Mouse (Mus musculus) lung, embryonic 14.5 days (tissue): Measurements from ENCODE around the gene Gm36245. TPM values are rescaled to one million over a fixed set of nuclear protein-coding genes. Genes with fewer than 3 reads are reported as not detected.
"Not testable (repeated sequence)": the region's sequence is repeated elsewhere in the genome, so short reads cannot be mapped to it uniquely, and the experiment has no call there.

Experiments
- ATAC-seq: fragments of 200-750 bp; cut with Nextera tagmentation; 2 replicates; pipeline ENCODE4 v1.8.0; 2017; ENCODE audit warnings: mild to moderate bottlenecking, moderate TSS enrichment, moderate library complexity; ENCODE audit not compliant: insufficient read depth
- DNase-seq: peaks from one replicate; pipeline ENCODE4 v3.0.0-alpha.2; 2015
- H3K27ac ChIP-seq: fragments of 300-500 bp; sonication (generic); 2 replicates; pipeline ENCODE4 v1.5.1; 2014; ENCODE audit warnings: low read depth, mild to moderate bottlenecking, moderate library complexity
- H3K27me3 ChIP-seq: fragments of 300-500 bp; sonication (generic); 2 replicates; pipeline ENCODE4 v1.6.1; 2014; ENCODE audit warnings: low read length, control low read depth; ENCODE audit not compliant: insufficient read depth
- H3K36me3 ChIP-seq: fragments of 300-500 bp; sonication (generic); 2 replicates; pipeline ENCODE4 v1.6.1; 2014; ENCODE audit warnings: control low read depth; ENCODE audit not compliant: insufficient read depth
- H3K4me1 ChIP-seq: fragments of 300-500 bp; sonication (generic); 2 replicates; pipeline ENCODE4 v1.6.1; 2014; ENCODE audit warnings: antibody characterized with exemption, control low read depth; ENCODE audit not compliant: insufficient read depth
- H3K4me2 ChIP-seq: fragments of 300-500 bp; sonication (generic); 2 replicates; pipeline ENCODE4 v1.6.1; 2014; ENCODE audit warnings: mild to moderate bottlenecking
- H3K4me3 ChIP-seq: fragments of 300-500 bp; sonication (generic); 2 replicates; pipeline ENCODE4 v1.5.1; 2014; ENCODE audit warnings: low read depth, low read length
- H3K9ac ChIP-seq: fragments of 300-500 bp; sonication (generic); 2 replicates; pipeline ENCODE4 v1.6.1; 2014
- H3K9me3 ChIP-seq: fragments of 300-500 bp; sonication (generic); 2 replicates; pipeline ENCODE4 v1.6.1; 2016; ENCODE audit warnings: low read depth, low read length, control low read depth
- CTCF ChIP-seq: IDR thresholded peaks from 2 replicates; pipeline ENCODE4 v1.5.1; 2016; ENCODE audit warnings: antibody characterized with exemption, low read depth
- WGBS: fragments of 180-500 bp; shearing (Covaris S2); extraction: QIAGEN DNeasy Blood & Tissue Kit; methylation state at CpG from one replicate; pipeline ENCODE4 v1.1.7; 2014; 5-methylcytosine and 5-hydroxymethylcytosine counted together
- polyA plus RNA-seq: library from polyadenylated mRNA; unstranded; fragments of >200 nt; fragmentation: Nextera tagmentation; extraction: Ambion mirVana; gene quantifications from 2 replicates; pipeline ENCODE4 v1.2.1, GENCODE M21; 2014

Gene Gm36245
- polyA plus RNA-seq, 1 experiment from 2014 or later, result not detected

GRCm38 (mm10) chr15:77590881-77591280, 8.2 kb upstream of the Gm36245 start:
- TF ChIP-seq CTCF, result no peak
- no peaks in the 10 kb centered on the region for H3K36me3 ChIP-seq
- no peak overlapping the region for H3K4me3 ChIP-seq
- no peak overlapping the region for H3K4me2 ChIP-seq
- H3K9me3 ChIP-seq, result no peaks in the 10 kb centered on the region
- H3K9ac ChIP-seq, result no peak overlapping the region
- no peaks in the 10 kb centered on the region for H3K27me3 ChIP-seq
- no peak overlapping the region for H3K27ac ChIP-seq
- H3K4me1 ChIP-seq, result no peaks in the 10 kb centered on the region
- WGBS, result 53% methylated on average over 2 of the region's 2 CpGs
- ATAC-seq, result no peak
- DNase-seq, result peak; percentile 2

- ATAC-seq, result no peak
- WGBS, result 22% methylated on average over 1 of the region's 1 CpGs
- H3K9me3 ChIP-seq, result no peaks in the 10 kb centered on the region
- DNase-seq, result peak; percentile 5
- H3K4me1 ChIP-seq, result no peaks in the 10 kb centered on the region
- H3K27ac ChIP-seq, result no peak overlapping the region
- no peak for TF ChIP-seq CTCF
- H3K4me3 ChIP-seq, result no peak overlapping the region
- no peaks in the 10 kb centered on the region for H3K36me3 ChIP-seq
- no peaks in the 10 kb centered on the region for H3K27me3 ChIP-seq
- H3K4me2 ChIP-seq, result no peak overlapping the region
- no peak overlapping the region for H3K9ac ChIP-seq
Measured at GRCm38 (mm10) chr15:77593557-77593956, 5.5 kb upstream of the Gm36245 start.

- Histone ChIP-seq H3K4me2 (no peak within 1 kb of the TSS), H3K27ac (no peak within 1 kb of the TSS), H3K9ac (no peak within 1 kb of the TSS), H3K9me3 (no peaks in the 10 kb centered on the region), H3K4me3 (no peak within 1 kb of the TSS), H3K36me3 (no peaks in the 10 kb centered on the region), H3K4me1 (no peaks in the 10 kb centered on the region), H3K27me3 (no peaks in the 10 kb centered on the region)
- ATAC-seq (no peak), DNase-seq (no peak)
- TF ChIP-seq CTCF, result no peak
- 45% methylated on average over 5 of the region's 5 CpGs for WGBS
Measured at GRCm38 (mm10) chr15:77595961-77596360, 3.1 kb upstream of the Gm36245 start, which contains the start of gene Apol10b. Gene Apol10b (minus strand): TSS chr15:77596125.

GRCm38 (mm10) chr15:77598429-77598828, 629 bp upstream of the Gm36245 start:
- Histone ChIP-seq H3K27ac (no peak overlapping the region), H3K4me2 (no peak overlapping the region), H3K4me1 (no peaks in the 10 kb centered on the region), H3K27me3 (no peaks in the 10 kb centered on the region), H3K9me3 (no peaks in the 10 kb centered on the region), H3K9ac (no peak overlapping the region), H3K4me3 (no peak overlapping the region), H3K36me3 (no peaks in the 10 kb centered on the region)
- WGBS, result 51% methylated on average over 3 of the region's 3 CpGs
- no peak for ATAC-seq
- DNase-seq, result peak; percentile 16
- TF ChIP-seq CTCF, result no peak

GRCm38 (mm10) chr15:77606069-77606468, 7.0 kb downstream of the Gm36245 start:
- DNase-seq, result no peak
- ATAC-seq, result no peak

GRCm38 (mm10) chr15:77624710-77625109, 25.7 kb downstream of the Gm36245 start:
- H3K4me3 ChIP-seq, result no peak overlapping the region
- TF ChIP-seq CTCF, result no peak
- WGBS, result 81% methylated on average over 1 of the region's 1 CpGs
- no peak overlapping the region for H3K4me2 ChIP-seq
- DNase-seq (no peak), ATAC-seq (no peak)
- H3K9me3 ChIP-seq, result no peaks in the 10 kb centered on the region
- H3K27me3 ChIP-seq, result no peaks in the 10 kb centered on the region
- H3K27ac ChIP-seq, result no peak overlapping the region
- H3K9ac ChIP-seq, result no peak overlapping the region
- H3K4me1 ChIP-seq, result no peaks in the 10 kb centered on the region
- no peaks in the 10 kb centered on the region for H3K36me3 ChIP-seq

More at GRCm38 (mm10) chr15:77606069-77606468, 7.0 kb downstream of the Gm36245 start:
- H3K4me3 ChIP-seq, result no peak overlapping the region
- no peaks in the 10 kb centered on the region for H3K36me3 ChIP-seq
- no peaks in the 10 kb centered on the region for H3K9me3 ChIP-seq
- 90% methylated on average over 3 of the region's 3 CpGs for WGBS
- H3K27ac ChIP-seq, result no peak overlapping the region
- no peak for TF ChIP-seq CTCF
- H3K9ac ChIP-seq, result no peak overlapping the region
- H3K4me1 ChIP-seq, result no peaks in the 10 kb centered on the region
- no peaks in the 10 kb centered on the region for H3K27me3 ChIP-seq
- H3K4me2 ChIP-seq, result no peak overlapping the region

GRCm38 (mm10) chr15:77626471-77626870, 27.4 kb downstream of the Gm36245 start:
- H3K4me1 ChIP-seq, H3K27ac ChIP-seq, H3K4me3 ChIP-seq, H3K36me3 ChIP-seq, DNase-seq, H3K4me2 ChIP-seq, H3K9ac ChIP-seq, H3K9me3 ChIP-seq, H3K27me3 ChIP-seq, ATAC-seq: not testable (repeated sequence)
- 71% methylated on average over 4 of the region's 4 CpGs for WGBS

- not testable (repeated sequence) for H3K27ac ChIP-seq, H3K4me2 ChIP-seq, H3K9ac ChIP-seq, H3K4me3 ChIP-seq, ATAC-seq, H3K4me1 ChIP-seq, H3K27me3 ChIP-seq, H3K36me3 ChIP-seq, H3K9me3 ChIP-seq
- peak; percentile 27 for TF ChIP-seq CTCF
- WGBS, result 48% methylated on average over 9 of the region's 9 CpGs
- peak; percentile 21 for DNase-seq
Measured at GRCm38 (mm10) chr15:77628647-77629046, 29.6 kb downstream of the Gm36245 start.

GRCm38 (mm10) chr15:77629822-77630221, 30.8 kb downstream of the Gm36245 start:
- not testable (repeated sequence) for H3K4me3 ChIP-seq, ATAC-seq, H3K9ac ChIP-seq, H3K27ac ChIP-seq, H3K9me3 ChIP-seq, H3K4me1 ChIP-seq, DNase-seq, H3K4me2 ChIP-seq, H3K27me3 ChIP-seq, H3K36me3 ChIP-seq
- 71% methylated on average over 3 of the region's 3 CpGs for WGBS

- H3K9me3 ChIP-seq, DNase-seq, H3K4me2 ChIP-seq, ATAC-seq, H3K4me3 ChIP-seq, H3K27ac ChIP-seq, H3K27me3 ChIP-seq, H3K4me1 ChIP-seq, H3K9ac ChIP-seq, H3K36me3 ChIP-seq: not testable (repeated sequence)
- WGBS, result 57% methylated on average over 2 of the region's 2 CpGs
Measured at GRCm38 (mm10) chr15:77643176-77643575, 44.1 kb downstream of the Gm36245 start, which contains the start of gene Apol11b. Gene Apol11b (minus strand): TSS chr15:77643286.

GRCm38 (mm10) chr15:77651143-77651542, 52.1 kb downstream of the Gm36245 start:
- DNase-seq, H3K4me2 ChIP-seq, H3K27me3 ChIP-seq, H3K9me3 ChIP-seq, H3K27ac ChIP-seq, H3K36me3 ChIP-seq, H3K4me1 ChIP-seq, ATAC-seq, H3K4me3 ChIP-seq, H3K9ac ChIP-seq: not testable (repeated sequence)
